Comparison of ENCODE assay signal across 1 mouse cellular context in genomic region chr1:161139496-161139895, GRCm38 (mm10).
A peak's percentile ranks its signal among the peaks of the same experiment; 100 is the strongest.
TF ChIP-seq lines count a peak whose summit lies in the region.

No protein-coding gene starts in this region.

TF ChIP-seq in CH12.LX, 34 proteins besides CTCF, POLR2A, EP300 and RAD21 (continued from another document):
- no peak for TF ChIP-seq RCOR1 (conservative IDR thresholded peaks at IDR 0.05; ENCODE audit: low read depth, low read length)
- TF ChIP-seq KAT2A (IDR thresholded peaks at IDR 0.05; ENCODE audit: insufficient replicate concordance, low read length) = no peak
- TF ChIP-seq MAX (IDR thresholded peaks at IDR 0.05; ENCODE audit: low read length) = no peak
- TF ChIP-seq ELF1 (IDR thresholded peaks at IDR 0.05; ENCODE audit: low read depth, low read length) = peak; percentile 55
- TF ChIP-seq MAZ (IDR thresholded peaks at IDR 0.05; ENCODE audit: low read depth, low read length) = no peak
- no peak for TF ChIP-seq E2F4 (IDR thresholded peaks at IDR 0.05; ENCODE audit: insufficient replicate concordance, low read depth, low read length)
- no peak for TF ChIP-seq USF2 (conservative IDR thresholded peaks at IDR 0.05; ENCODE audit: low read depth, low read length)
- TF ChIP-seq HCFC1 (IDR thresholded peaks at IDR 0.05; ENCODE audit: low read depth, low read length) = peak; percentile 32; the same call in 1 of the 2 replicates
- TF ChIP-seq TBP (conservative IDR thresholded peaks at IDR 0.05; ENCODE audit: low read depth, low read length) = no peak
- TF ChIP-seq SIN3A (IDR thresholded peaks at IDR 0.05; ENCODE audit: low read length) = no peak
- no peak for TF ChIP-seq GABPA (IDR thresholded peaks at IDR 0.05; ENCODE audit: insufficient replicate concordance, low read depth, low read length)
- peak; percentile 44 for TF ChIP-seq IRF4 (IDR thresholded peaks at IDR 0.05; ENCODE audit: low read depth, low read length)
- no peak for TF ChIP-seq ETS1 (conservative IDR thresholded peaks at IDR 0.05; ENCODE audit: low read depth, low read length)
- TF ChIP-seq ZC3H11A (IDR thresholded peaks at IDR 0.05; ENCODE audit: low read depth, low read length) = no peak
TF ChIP-seq in CH12.LX: peak in this region for 3.
